Mouse (Mus musculus) brain, embryonic 14.5 days (tissue): ENCODE results near the gene Fank1.

Experiments used
- CTCF ChIP-seq: fragments of 200-500 bp; IDR thresholded peaks from 2 replicates; pipeline ENCODE4 v1.5.1; 2012; ENCODE audit warnings: inconsistent platforms, mild to moderate bottlenecking, moderate library complexity, borderline replicate concordance; ENCODE audit not compliant: insufficient read depth, insufficient read length; ENCODE audit errors: extremely low read depth
- POLR2A ChIP-seq: fragments of 200-500 bp; IDR thresholded peaks from 2 replicates; pipeline ENCODE4 v1.6.1; 2012; ENCODE audit warnings: mild to moderate bottlenecking, inconsistent platforms, borderline replicate concordance; ENCODE audit not compliant: poor library complexity, insufficient read depth, insufficient read length, severe bottlenecking; ENCODE audit errors: extremely low read depth

- no peak for TF ChIP-seq CTCF
- TF ChIP-seq POLR2A: no peak
Observed at GRCm38 (mm10) chr7:133879761-133880160, 103.1 kb downstream of the Fank1 start.
